ENCODE assay signal across 10 mouse cellular contexts in genomic region chr5:138571623-138572022, GRCm38 (mm10). TPM values are rescaled to one million over a fixed set of nuclear protein-coding genes. Genes with fewer than 3 reads are reported as not detected.
DNase-seq lines count a peak whose midpoint lies in the region; ATAC-seq and TF ChIP-seq lines count a peak whose summit lies in the region.
"Had no signal": no experiment of that assay in that cellular context is flagged by ENCODE, and none has a peak within 500 bp of the region (broad histone marks: within the 10 kb centered on the region; RNA-seq: fewer than 3 reads in every experiment).

No protein-coding gene starts in this region.

- peak; percentile 47 for TF ChIP-seq CTCF in intestine, postnatal 0 days (IDR thresholded peaks at IDR 0.05; ENCODE audit: low read depth)
- peak; percentile 61 for TF ChIP-seq CTCF in liver, embryonic 14.5 days (IDR thresholded peaks at IDR 0.05; ENCODE audit: low read depth)

- H3K4me3 ChIP-seq in intestine, postnatal 0 days (ENCODE audit: low read depth, low read length), result no peak overlapping the region
- no peak overlapping the region for H3K4me3 ChIP-seq in intestine, embryonic 16.5 days (ENCODE audit: low read length)
- H3K4me3 ChIP-seq in liver, embryonic 14.5 days (ENCODE audit: insufficient read depth in 1 of 2, low read depth in 2 of 2, low read length in 2 of 2), result no peak overlapping the region
- H3K4me3 ChIP-seq: embryonic facial prominence, embryonic 13.5 days; limb, embryonic 12.5 days had no signal

- H3K9me3 ChIP-seq in intestine, postnatal 0 days (ENCODE audit: control insufficient read depth), result no peaks in the 10 kb centered on the region
- H3K9me3 ChIP-seq in intestine, embryonic 16.5 days (ENCODE audit: control insufficient read depth, low read length), result 0 out of 2 replicates have a peak, but pooled peaks cover 3% of the 10 kb centered on the region
- no peaks in the 10 kb centered on the region for H3K9me3 ChIP-seq in liver, embryonic 14.5 days (ENCODE audit: control insufficient read depth, low read length)
- H3K9me3 ChIP-seq: embryonic facial prominence, embryonic 13.5 days had no signal

- H3K4me1 ChIP-seq in intestine, postnatal 0 days (replicated peaks; ENCODE audit: control insufficient read depth, insufficient read depth, low read length), result no peaks in the 10 kb centered on the region
- no peaks in the 10 kb centered on the region for H3K4me1 ChIP-seq in intestine, embryonic 16.5 days (ENCODE audit: control insufficient read depth, insufficient read depth, low read length)
- H3K4me1 ChIP-seq in liver, embryonic 14.5 days (replicated peaks; ENCODE audit: control insufficient read depth in 2 of 2, insufficient read depth in 2 of 2, low read length in 1 of 2), result no peaks in the 10 kb centered on the region
- H3K4me1 ChIP-seq: embryonic facial prominence, embryonic 13.5 days; limb, embryonic 12.5 days had no signal

- peak; percentile 52 for DNase-seq in CD4-positive helper T cell, adult 2 months (ENCODE audit: low read depth, low spot score)
- peak; percentile 84 for DNase-seq in R1 (ENCODE audit: low read depth, low spot score)
- DNase-seq in liver, embryonic 14.5 days (ENCODE audit: low read depth in 3 of 3, low spot score in 3 of 3), result no peak
- DNase-seq in thymus, postnatal 25 days, result peak; percentile 54
- DNase-seq in urinary bladder, postnatal 10 days (ENCODE audit: low spot score), result no peak
- no peak for DNase-seq in cerebellum, adult 11 months

- no peak overlapping the region for H3K9ac ChIP-seq in intestine, postnatal 0 days (ENCODE audit: low read depth, low read length)
- no peak overlapping the region for H3K9ac ChIP-seq in intestine, embryonic 16.5 days (ENCODE audit: low read depth, low read length)
- no peak overlapping the region for H3K9ac ChIP-seq in liver, embryonic 14.5 days (replicated peaks)
- H3K9ac ChIP-seq: embryonic facial prominence, embryonic 13.5 days; limb, embryonic 12.5 days had no signal

- no peaks in the 10 kb centered on the region for H3K27me3 ChIP-seq in intestine, postnatal 0 days (replicated peaks; ENCODE audit: control insufficient read depth, insufficient read depth, low read length)
- H3K27me3 ChIP-seq in intestine, embryonic 16.5 days (replicated peaks; ENCODE audit: control insufficient read depth, insufficient read depth, low read length), result no peaks in the 10 kb centered on the region
- no peaks in the 10 kb centered on the region for H3K27me3 ChIP-seq in liver, embryonic 14.5 days (ENCODE audit: control insufficient read depth, insufficient read depth, low read length)
- H3K27me3 ChIP-seq: embryonic facial prominence, embryonic 13.5 days; limb, embryonic 12.5 days had no signal

- ATAC-seq in intestine, postnatal 0 days, result no peak
- ATAC-seq in intestine, embryonic 16.5 days, result no peak
- no peak for ATAC-seq in liver, embryonic 14.5 days (ENCODE audit: insufficient read depth)

- no peaks in the 10 kb centered on the region for H3K36me3 ChIP-seq in intestine, postnatal 0 days (ENCODE audit: control insufficient read depth, insufficient read depth)
- no peaks in the 10 kb centered on the region for H3K36me3 ChIP-seq in intestine, embryonic 16.5 days (ENCODE audit: control insufficient read depth, insufficient read depth, low read length)
- no peaks in the 10 kb centered on the region for H3K36me3 ChIP-seq in liver, embryonic 14.5 days (replicated peaks; ENCODE audit: control insufficient read depth, insufficient read depth, low read depth)
- H3K36me3 ChIP-seq: embryonic facial prominence, embryonic 13.5 days; limb, embryonic 12.5 days had no signal

- no peak overlapping the region for H3K4me2 ChIP-seq in intestine, postnatal 0 days (replicated peaks; ENCODE audit: low read depth)
- no peak overlapping the region for H3K4me2 ChIP-seq in intestine, embryonic 16.5 days (ENCODE audit: low read depth, low read length)
- H3K4me2 ChIP-seq in liver, embryonic 14.5 days (ENCODE audit: low read depth), result no peak overlapping the region
- H3K4me2 ChIP-seq: embryonic facial prominence, embryonic 13.5 days; limb, embryonic 12.5 days had no signal

- no peak overlapping the region for H3K27ac ChIP-seq in intestine, postnatal 0 days (ENCODE audit: low read depth, low read length)
- H3K27ac ChIP-seq in intestine, embryonic 16.5 days (ENCODE audit: low read length), result no peak overlapping the region
- no peak overlapping the region for H3K27ac ChIP-seq in liver, embryonic 14.5 days
- H3K27ac ChIP-seq: embryonic facial prominence, embryonic 13.5 days; limb, embryonic 12.5 days had no signal

- 54% methylated on average over 4 of the region's 4 CpGs for WGBS in intestine, postnatal 0 days
- WGBS in intestine, embryonic 16.5 days, result 53% methylated on average over 4 of the region's 4 CpGs
- WGBS in liver, embryonic 14.5 days (ENCODE audit: insufficient replicate concordance), result 40% methylated on average over 4 of the region's 4 CpGs

- TF ChIP-seq EP300 in liver, embryonic 14.5 days (IDR thresholded peaks at IDR 0.05; ENCODE audit: low read depth), result no peak

RNA-seq across cellular contexts. Expression of gene 1700123K08Rik, which starts 7.1 kb away (rescaled TPM):
- not detected in 2 replicates for polyA plus RNA-seq in intestine, postnatal 0 days (2015; fragmentation: Nextera tagmentation; extraction: Ambion mirVana)
- not detected in 2 replicates for polyA plus RNA-seq in intestine, embryonic 16.5 days (2015; fragmentation: Nextera tagmentation; extraction: Ambion mirVana)
- polyA plus RNA-seq in liver, embryonic 14.5 days (2012; rRNA removed), result not detected in 2 replicates
- not detected in 2 replicates for polyA plus RNA-seq in liver, embryonic 14.5 days (2014; fragmentation: Nextera tagmentation; extraction: Ambion mirVana)
- polyA plus RNA-seq: embryonic facial prominence, embryonic 13.5 days; limb, embryonic 12.5 days had no signal

RNA-seq across cellular contexts. Expression of gene Zfp68, which starts 47.9 kb away (rescaled TPM):
- 25.0 and 27.6 TPM in 2 replicates for polyA plus RNA-seq in intestine, postnatal 0 days (2015; fragmentation: Nextera tagmentation; extraction: Ambion mirVana)
- 43.1 TPM in 2 replicates for polyA plus RNA-seq in intestine, embryonic 16.5 days (2015; fragmentation: Nextera tagmentation; extraction: Ambion mirVana)
- 2.7 and 5.1 TPM in 2 replicates for polyA plus RNA-seq in liver, embryonic 14.5 days (2012; rRNA removed)
- 15.3 and 17.2 TPM in 2 replicates for polyA plus RNA-seq in liver, embryonic 14.5 days (2014; fragmentation: Nextera tagmentation; extraction: Ambion mirVana)

RNA-seq across cellular contexts. Expression of gene A430033K04Rik, which starts 51.0 kb away (rescaled TPM):
- polyA plus RNA-seq in intestine, postnatal 0 days (2015; fragmentation: Nextera tagmentation; extraction: Ambion mirVana), result 3.4 and 3.7 TPM in 2 replicates
- polyA plus RNA-seq in intestine, embryonic 16.5 days (2015; fragmentation: Nextera tagmentation; extraction: Ambion mirVana), result 8.0 and 9.5 TPM in 2 replicates
- 1.7 and 2.5 TPM in 2 replicates for polyA plus RNA-seq in liver, embryonic 14.5 days (2012; rRNA removed)
- polyA plus RNA-seq in liver, embryonic 14.5 days (2014; fragmentation: Nextera tagmentation; extraction: Ambion mirVana), result 2.6 and 2.7 TPM in 2 replicates

Comparison
In these comparisons a context has a peak if more than half of its experiments do, and no peak if none do; other contexts are left out.
1. DNase-seq: peak in CD4-positive helper T cell, adult 2 months (single experiment), R1 (single experiment) and thymus, postnatal 25 days (single experiment); none in liver, embryonic 14.5 days (0 of 3), urinary bladder, postnatal 10 days (single experiment) and cerebellum, adult 11 months (single experiment).